Mouse (Mus musculus) hindbrain, postnatal 0 days (tissue): ENCODE data around the gene Cacna2d3. TPM values are rescaled to one million over a fixed set of nuclear protein-coding genes. Genes with fewer than 3 reads are reported as not detected.

Experiments used
- ATAC-seq: fragments of 200-750 bp; cut with Nextera tagmentation; 2 replicates; pipeline ENCODE4 v1.8.0; 2017; ENCODE audit warnings: mild to moderate bottlenecking, moderate TSS enrichment, moderate library complexity
- DNase-seq: peaks from one replicate; pipeline ENCODE4 v3.0.0-alpha.2; 2015; ENCODE audit warnings: low spot score
- H3K27ac ChIP-seq: fragments of 300-500 bp; sonication (generic); 2 replicates; pipeline ENCODE4 v1.5.1; 2014; ENCODE audit warnings: mild to moderate bottlenecking
- H3K27me3 ChIP-seq: fragments of 300-500 bp; sonication (generic); 2 replicates; pipeline ENCODE4 v1.6.1; 2014; ENCODE audit warnings: low read length, mixed read lengths; ENCODE audit not compliant: insufficient read depth
- H3K36me3 ChIP-seq: fragments of 300-500 bp; sonication (generic); 2 replicates; pipeline ENCODE4 v1.6.1; 2014; ENCODE audit warnings: low read length, mixed read lengths; ENCODE audit not compliant: insufficient read depth
- H3K4me1 ChIP-seq: fragments of 300-500 bp; sonication (generic); 2 replicates; pipeline ENCODE4 v1.6.1; 2014; ENCODE audit warnings: antibody characterized with exemption, low read length, mixed read lengths; ENCODE audit not compliant: insufficient read depth
- H3K4me2 ChIP-seq: fragments of 300-500 bp; sonication (generic); 2 replicates; pipeline ENCODE4 v1.6.1; 2014; ENCODE audit warnings: low read depth, mild to moderate bottlenecking, low read length, moderate library complexity, mixed read lengths
- H3K4me3 ChIP-seq: fragments of 300-500 bp; sonication (generic); 2 replicates; pipeline ENCODE4 v1.5.1; 2014; ENCODE audit warnings: low read length
- H3K9ac ChIP-seq: fragments of 300-500 bp; sonication (generic); replicated peaks from 2 replicates; pipeline ENCODE4 v1.6.1; 2014; ENCODE audit warnings: mild to moderate bottlenecking, low read length, moderate library complexity, mixed read lengths
- H3K9me3 ChIP-seq: fragments of 300-500 bp; sonication (generic); 2 replicates; pipeline ENCODE4 v1.6.1; 2016; ENCODE audit warnings: low read length, mixed read lengths
- CTCF ChIP-seq: IDR thresholded peaks from 2 replicates; pipeline ENCODE4 v1.5.1; 2016; ENCODE audit warnings: antibody characterized with exemption, control low read depth, low read depth
- WGBS: fragments of 180-500 bp; shearing (Covaris S2); extraction: QIAGEN DNeasy Blood & Tissue Kit; methylation state at CpG from one replicate; pipeline ENCODE4 v1.1.7; 2014; 5-methylcytosine and 5-hydroxymethylcytosine counted together
- polyA plus RNA-seq: library from polyadenylated mRNA; unstranded; fragments of >200 nt; fragmentation: Nextera tagmentation; extraction: Ambion mirVana; gene quantifications from 2 replicates; pipeline ENCODE4 v1.2.1, GENCODE M21; 2015
- total RNA-seq: library from RNA; depleted of rRNA; stranded (reverse); fragments of >200 nt; gene quantifications from 2 replicates; pipeline ENCODE4 v1.2.3, GENCODE M21; 2014; rRNA removed

Gene Cacna2d3
- total and polyA plus RNA-seq, 2 experiments from 2014 or later: 37.6 to 39.0 TPM

DNA sequence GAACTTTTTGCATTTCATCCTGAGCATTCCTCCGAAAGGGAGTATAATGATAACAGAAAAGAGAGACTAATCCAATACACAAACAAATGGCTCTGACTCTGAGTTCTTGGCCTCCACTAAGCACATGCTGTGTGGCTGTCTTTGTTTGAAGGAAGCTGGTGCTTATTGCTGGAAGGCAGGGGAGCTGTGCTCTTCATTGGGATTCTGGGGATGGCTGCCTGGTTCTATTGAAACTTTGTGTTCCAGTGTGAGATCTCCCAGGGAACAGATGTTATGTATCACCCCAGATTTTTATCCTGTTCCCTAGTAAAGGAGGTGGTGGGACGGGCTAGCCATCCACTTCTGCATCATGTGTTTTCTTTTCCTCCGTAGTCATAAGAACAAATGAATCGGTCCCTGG lies 856.7 kb downstream of the Cacna2d3 start:
- no peak overlapping the region for H3K9ac ChIP-seq
- no peak for TF ChIP-seq CTCF
- DNase-seq: peak; percentile 74
- WGBS: 19% methylated on average over 4 of the region's 4 CpGs
- no peaks in the 10 kb centered on the region for H3K4me1 ChIP-seq
- no peaks in the 10 kb centered on the region for H3K27me3 ChIP-seq
- H3K27ac ChIP-seq: peak overlapping the region; percentile 8
- no peaks in the 10 kb centered on the region for H3K36me3 ChIP-seq
- H3K4me2 ChIP-seq: no peak overlapping the region
- ATAC-seq: peak; percentile 84
- H3K4me3 ChIP-seq: no peak overlapping the region
- H3K9me3 ChIP-seq: no peaks in the 10 kb centered on the region; the same call in 1 of the 2 replicates

DNA sequence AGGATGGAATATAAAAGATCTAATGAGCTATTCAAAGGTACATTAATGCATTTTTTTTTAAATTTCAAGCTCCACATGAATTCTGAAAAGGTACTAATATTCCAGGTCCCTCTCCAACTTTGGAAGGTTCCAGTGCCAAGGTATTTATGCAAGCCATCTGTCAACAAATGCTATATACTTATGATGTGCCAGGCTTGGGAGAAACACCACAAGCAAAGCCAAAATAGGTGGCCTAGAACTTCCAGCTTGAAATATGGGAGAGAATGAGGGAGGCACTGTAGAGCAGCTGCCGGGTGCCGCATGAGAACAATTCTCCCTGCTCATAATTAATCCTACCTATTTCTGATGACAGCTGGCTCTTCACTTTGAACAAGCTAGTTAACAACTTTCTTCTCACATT lies 860.5 kb downstream of the Cacna2d3 start:
- WGBS: 56% methylated on average over 2 of the region's 2 CpGs

More for the DNA sequence above, 860.5 kb downstream of the Cacna2d3 start:
- H3K9ac ChIP-seq: no peak overlapping the region
- H3K4me2 ChIP-seq: no peak overlapping the region
- DNase-seq (peak; percentile 6), ATAC-seq (no peak)
- TF ChIP-seq CTCF: no peak
- no peaks in the 10 kb centered on the region; the same call in 1 of the 2 replicates for H3K9me3 ChIP-seq
- no peaks in the 10 kb centered on the region for H3K36me3 ChIP-seq
- H3K4me1 ChIP-seq: no peaks in the 10 kb centered on the region
- no peak overlapping the region for H3K27ac ChIP-seq
- no peaks in the 10 kb centered on the region for H3K27me3 ChIP-seq
- no peak overlapping the region for H3K4me3 ChIP-seq

Other genes with a start within 250 kb of the Cacna2d3 start
- gene Selenok, start 246.4 kb upstream of the Cacna2d3 start, total RNA-seq: 47.9 and 73.1 TPM in 2 replicates
- 429 and 448 TPM in 2 replicates for gene Selenok, start 246.4 kb upstream of the Cacna2d3 start, polyA plus RNA-seq